Mouse (Mus musculus): ENCODE measurements at regions not wholly inside any gene's neighbourhood (a gene's known extent, or its start where the extent isn't known, plus 50 kb on each side); places are given as distances from the start of the nearest gene placed in this dataset.

DNA sequence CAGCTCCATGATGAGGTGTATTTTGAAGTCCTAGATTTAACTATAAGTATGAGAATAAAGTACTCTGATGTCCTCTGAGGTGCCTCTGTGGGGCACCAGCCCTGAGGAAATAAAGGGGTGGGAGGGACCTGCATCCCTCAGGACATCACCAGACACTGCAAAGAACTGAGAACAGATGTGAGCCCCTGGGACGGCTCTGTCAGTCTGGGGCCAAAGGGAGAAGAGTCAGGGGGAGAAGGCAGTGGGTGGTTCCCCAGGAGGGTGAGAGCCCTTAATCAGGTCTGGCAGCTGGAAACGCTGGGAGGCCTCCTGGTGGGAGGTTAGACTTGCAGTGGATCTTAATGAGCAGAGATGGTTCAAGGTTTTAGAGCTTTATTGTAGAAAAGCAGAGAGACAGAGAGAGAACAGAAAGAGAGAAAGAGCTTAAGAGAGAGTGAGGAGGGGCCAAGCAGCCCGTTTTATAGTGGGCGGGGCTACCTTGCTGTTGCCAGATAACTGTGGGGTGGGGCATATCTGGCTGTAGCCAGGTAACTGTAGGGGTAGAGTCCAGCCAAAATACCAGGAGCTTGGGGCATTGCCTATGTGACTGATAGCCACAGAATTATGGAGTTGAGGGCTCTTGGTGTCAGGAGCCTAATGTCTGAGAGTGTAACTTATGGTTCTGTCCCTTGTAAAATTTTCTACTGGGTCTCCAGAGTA is 97.3 kb upstream of the Tmtc4 start:
- no peak for DNase-seq (ENCODE audit: low spot score)

DNA sequence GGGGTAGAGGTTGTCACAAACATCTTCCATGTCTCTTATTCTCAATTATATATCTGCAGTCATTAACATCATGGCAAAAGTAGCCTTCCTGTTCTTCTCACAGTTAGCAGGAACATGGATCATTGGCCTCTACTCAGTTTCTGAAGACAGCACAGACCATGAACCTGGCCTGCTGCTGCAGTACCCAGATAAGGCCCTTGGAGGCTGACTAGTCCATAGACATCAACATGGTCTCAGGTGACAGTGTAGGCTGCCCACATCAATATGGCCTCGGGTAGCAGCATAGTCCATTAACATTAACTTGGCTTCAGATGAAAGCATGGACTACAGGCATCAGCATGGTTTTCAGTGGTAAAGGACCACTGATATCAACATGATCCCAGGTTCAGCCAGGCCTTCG is 95.9 kb upstream of the Tmtc4 start:
- DNase-seq (ENCODE audit: low spot score): no peak

DNA sequence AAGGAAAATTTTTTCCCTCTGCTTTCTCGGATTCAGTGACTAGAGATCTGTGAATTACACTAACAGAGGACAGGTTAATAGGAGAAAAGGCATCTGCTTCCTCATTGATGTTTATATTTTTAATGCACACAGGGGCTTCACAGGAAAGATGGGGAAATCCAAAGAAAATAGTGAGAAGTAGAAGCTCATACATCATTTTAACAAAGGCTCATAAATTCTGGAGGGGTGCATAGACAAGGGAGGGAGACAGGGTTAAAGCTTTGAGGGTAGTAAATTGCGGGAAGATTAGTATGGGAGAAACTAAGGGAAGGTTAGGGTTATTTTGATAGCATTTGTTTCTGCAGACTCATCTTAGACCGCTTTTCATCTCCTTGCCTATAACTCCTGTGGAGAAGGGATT is 95.0 kb upstream of the Tmtc4 start:
- DNase-seq (ENCODE audit: low spot score): no peak

- DNase-seq (ENCODE audit: low spot score): no peak
Observed at GRCm38 (mm10) chr14:123066344-123066743, 82.5 kb upstream of the Tmtc4 start.

DNA sequence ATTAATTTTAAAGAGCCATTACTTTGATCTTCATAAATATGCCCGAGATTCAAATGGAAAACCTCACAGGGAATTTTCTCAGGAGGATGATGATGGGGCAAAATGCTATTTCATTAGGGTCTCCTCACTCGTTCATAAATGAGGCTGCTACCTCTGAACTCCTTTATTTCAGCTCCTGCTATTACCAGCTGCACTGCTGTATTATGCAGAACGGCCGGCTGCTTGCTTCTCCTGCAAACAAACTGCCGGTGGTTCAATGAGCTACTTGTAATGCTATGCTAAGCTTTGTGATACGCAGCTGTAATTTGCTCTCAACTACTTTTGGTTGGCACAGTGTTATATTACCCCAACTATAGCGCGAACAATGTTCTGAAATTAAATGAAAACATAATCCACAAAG is 81.7 kb upstream of the Tmtc4 start:
- no peak for DNase-seq (ENCODE audit: low spot score)

DNA sequence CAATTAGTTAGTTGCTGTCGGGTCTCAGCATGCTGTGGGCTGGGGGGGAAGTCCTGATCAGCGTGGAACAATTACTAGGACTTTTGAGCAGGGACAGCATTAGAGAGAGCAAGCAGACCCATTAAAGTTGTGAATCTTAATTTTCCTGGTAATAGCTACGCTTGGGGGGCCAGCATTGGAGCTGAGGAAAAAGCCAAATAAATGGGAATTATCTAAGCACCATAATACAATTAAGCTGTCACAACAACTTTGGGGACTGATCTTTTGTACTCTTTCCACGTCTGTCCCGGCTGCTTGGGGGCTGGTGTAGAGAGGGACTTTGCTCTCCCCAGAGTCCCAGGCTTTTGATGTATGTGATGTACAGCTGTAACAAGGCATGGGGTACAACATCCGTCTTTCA is 81.3 kb upstream of the Tmtc4 start:
- no peak for DNase-seq (ENCODE audit: low spot score)

DNA sequence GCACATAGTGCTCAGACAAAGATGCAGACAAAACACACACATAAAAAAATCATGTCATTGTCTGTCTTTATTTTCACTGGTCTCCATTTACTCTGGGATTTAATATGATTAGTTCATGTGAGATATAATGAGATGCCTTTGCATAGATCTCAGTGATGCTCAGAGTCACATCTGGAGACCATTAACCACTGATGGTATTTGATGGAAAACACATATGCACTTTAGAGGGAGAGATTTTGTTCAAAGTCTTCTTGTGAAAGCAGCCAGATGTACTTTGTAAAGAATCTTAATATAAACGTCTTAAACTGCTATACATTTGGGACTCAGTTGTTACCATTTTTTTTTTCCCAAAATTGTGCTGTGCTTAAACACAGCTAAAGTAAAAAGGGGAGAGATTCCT is 79.1 kb upstream of the Tmtc4 start:
- no peak for DNase-seq (ENCODE audit: low spot score)

DNA sequence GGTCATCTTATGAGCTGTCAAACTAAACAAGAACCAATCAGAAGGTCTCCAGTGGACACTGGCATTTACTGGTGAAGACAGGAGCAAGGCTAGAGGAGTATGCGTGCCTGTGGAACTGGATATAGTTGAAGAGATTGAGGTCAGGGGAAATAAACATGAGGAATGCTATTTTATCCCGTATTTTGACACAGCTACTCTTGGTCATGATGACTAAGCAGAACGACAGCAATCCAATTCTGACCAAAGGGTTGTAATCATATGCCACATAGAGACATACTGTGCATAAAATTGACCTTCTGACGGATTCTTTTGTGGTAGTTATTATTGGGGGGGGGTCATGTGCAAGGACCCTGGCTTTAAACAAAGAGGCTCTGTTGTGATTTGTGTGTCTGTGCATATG is 73.1 kb upstream of the Tmtc4 start:
- no peak for DNase-seq (ENCODE audit: low spot score)

GRCm38 (mm10) chr14:123048451-123048850 is 64.6 kb upstream of the Tmtc4 start:
- DNase-seq (ENCODE audit: low spot score): no peak

GRCm38 (mm10) chr14:123040046-123040445 is 56.2 kb upstream of the Tmtc4 start:
- no peak for DNase-seq (ENCODE audit: low spot score)

GRCm38 (mm10) chr14:123037444-123037843 is 53.6 kb upstream of the Tmtc4 start:
- DNase-seq (ENCODE audit: low spot score): no peak

All from urinary bladder, adult 2 months (tissue).